Mouse (Mus musculus): ENCODE data around the gene Slc22a23. TPM values are rescaled to one million over a fixed set of nuclear protein-coding genes. Genes with fewer than 3 reads are reported as not detected.

Gene Slc22a23
- polyA plus RNA-seq, 1 experiment from 2014 or later, result 7.8 TPM

GRCm38 (mm10) chr13:34226940-34227339 lies 118.0 kb downstream of the Slc22a23 start:
- H3K27me3 ChIP-seq (ENCODE audit: control insufficient read depth, insufficient read depth, low read length), result no peaks in the 10 kb centered on the region
- H3K9ac ChIP-seq (ENCODE audit: low read length), result no peak overlapping the region
- 23% methylated on average over 1 of the region's 1 CpGs for WGBS
- no peak overlapping the region for H3K4me3 ChIP-seq (ENCODE audit: control insufficient read depth in 1 of 2, insufficient read depth in 1 of 2, low read depth in 1 of 2, low read length in 2 of 2)
- peaks cover 10 to 24% of the 10 kb centered on the region in 2 experiments for H3K4me1 ChIP-seq (ENCODE audit: control insufficient read depth in 2 of 2, insufficient read depth in 2 of 2, low read length in 2 of 2)
- H3K4me2 ChIP-seq (ENCODE audit: low read length), result no peak overlapping the region
- H3K9me3 ChIP-seq (ENCODE audit: control insufficient read depth, low read length), result no peaks in the 10 kb centered on the region
- no peak overlapping the region for H3K27ac ChIP-seq (replicated peaks in 1 of 2; ENCODE audit: control insufficient read depth in 1 of 2, insufficient read depth in 1 of 2, low read depth in 2 of 2, low read length in 2 of 2)
- H3K36me3 ChIP-seq (ENCODE audit: control insufficient read depth, insufficient read depth, low read length), result no peaks in the 10 kb centered on the region
- ATAC-seq (ENCODE audit: insufficient number of reproducible peaks, insufficient read depth, low FRiP score, low read depth), result no peak

GRCm38 (mm10) chr13:34222985-34223384 lies 122.0 kb downstream of the Slc22a23 start:
- peaks cover 3% of the 10 kb centered on the region; the same call in 1 of the 2 replicates for H3K36me3 ChIP-seq (ENCODE audit: control insufficient read depth, insufficient read depth, low read length)
- WGBS, result 6% methylated on average over 7 of the region's 7 CpGs
- no peak overlapping the region for H3K4me3 ChIP-seq (ENCODE audit: control insufficient read depth in 1 of 2, insufficient read depth in 1 of 2, low read depth in 1 of 2, low read length in 2 of 2)
- ATAC-seq (ENCODE audit: insufficient number of reproducible peaks, insufficient read depth, low FRiP score, low read depth), result no peak
- peak overlapping the region; percentile 61 to 73 for H3K27ac ChIP-seq (replicated peaks in 1 of 2; ENCODE audit: control insufficient read depth in 1 of 2, insufficient read depth in 1 of 2, low read depth in 2 of 2, low read length in 2 of 2)
- H3K9me3 ChIP-seq (ENCODE audit: control insufficient read depth, low read length), result no peaks in the 10 kb centered on the region
- no peak overlapping the region for H3K9ac ChIP-seq (ENCODE audit: low read length)
- peaks cover 6 to 24% of the 10 kb centered on the region in 2 experiments for H3K4me1 ChIP-seq (ENCODE audit: control insufficient read depth in 2 of 2, insufficient read depth in 2 of 2, low read length in 2 of 2)
- H3K4me2 ChIP-seq (ENCODE audit: low read length), result peak overlapping the region; percentile 36
- no peaks in the 10 kb centered on the region for H3K27me3 ChIP-seq (ENCODE audit: control insufficient read depth, insufficient read depth, low read length)

- ATAC-seq (ENCODE audit: insufficient number of reproducible peaks, insufficient read depth, low FRiP score, low read depth), result no peak
- H3K4me3 ChIP-seq (ENCODE audit: control insufficient read depth in 1 of 2, insufficient read depth in 1 of 2, low read depth in 1 of 2, low read length in 2 of 2), result no peak overlapping the region
- peaks cover 6 to 18% of the 10 kb centered on the region in 2 experiments for H3K4me1 ChIP-seq (ENCODE audit: control insufficient read depth in 2 of 2, insufficient read depth in 2 of 2, low read length in 2 of 2)
- WGBS, result 16% methylated on average over 3 of the region's 3 CpGs
- H3K27ac ChIP-seq (replicated peaks in 1 of 2; ENCODE audit: control insufficient read depth in 1 of 2, insufficient read depth in 1 of 2, low read depth in 2 of 2, low read length in 2 of 2), result no peak overlapping the region
- no peak overlapping the region for H3K9ac ChIP-seq (ENCODE audit: low read length)
- H3K36me3 ChIP-seq (ENCODE audit: control insufficient read depth, insufficient read depth, low read length), result peaks cover 3% of the 10 kb centered on the region; the same call in 1 of the 2 replicates
- no peak overlapping the region for H3K4me2 ChIP-seq (ENCODE audit: low read length)
- H3K27me3 ChIP-seq (ENCODE audit: control insufficient read depth, insufficient read depth, low read length), result no peaks in the 10 kb centered on the region
- H3K9me3 ChIP-seq (ENCODE audit: control insufficient read depth, low read length), result no peaks in the 10 kb centered on the region
Measured at GRCm38 (mm10) chr13:34219728-34220127, 125.3 kb downstream of the Slc22a23 start.

- Histone ChIP-seq H3K27ac (replicated peaks in 1 of 2; ENCODE audit: control insufficient read depth in 1 of 2, insufficient read depth in 1 of 2, low read depth in 2 of 2, low read length in 2 of 2) (no peak overlapping the region), H3K4me3 (ENCODE audit: control insufficient read depth in 1 of 2, insufficient read depth in 1 of 2, low read depth in 1 of 2, low read length in 2 of 2) (no peak overlapping the region), H3K4me1 (ENCODE audit: control insufficient read depth in 2 of 2, insufficient read depth in 2 of 2, low read length in 2 of 2) (peaks cover 6 to 17% of the 10 kb centered on the region in 2 experiments), H3K27me3 (ENCODE audit: control insufficient read depth, insufficient read depth, low read length) (no peaks in the 10 kb centered on the region), H3K4me2 (ENCODE audit: low read length) (no peak overlapping the region), H3K9ac (ENCODE audit: low read length) (no peak overlapping the region), H3K36me3 (ENCODE audit: control insufficient read depth, insufficient read depth, low read length) (peaks cover 3% of the 10 kb centered on the region; the same call in 1 of the 2 replicates), H3K9me3 (ENCODE audit: control insufficient read depth, low read length) (no peaks in the 10 kb centered on the region)
- no peak for ATAC-seq (ENCODE audit: insufficient number of reproducible peaks, insufficient read depth, low FRiP score, low read depth)
- 92% methylated on average over 3 of the region's 3 CpGs for WGBS
Measured at GRCm38 (mm10) chr13:34218776-34219175, 126.2 kb downstream of the Slc22a23 start.

GRCm38 (mm10) chr13:34214855-34215254 lies 130.1 kb downstream of the Slc22a23 start:
- no peak overlapping the region for H3K9ac ChIP-seq (ENCODE audit: low read length)
- H3K4me3 ChIP-seq (ENCODE audit: control insufficient read depth in 1 of 2, insufficient read depth in 1 of 2, low read depth in 1 of 2, low read length in 2 of 2), result no peak overlapping the region
- 82% methylated on average over 3 of the region's 3 CpGs for WGBS
- no peaks in the 10 kb centered on the region for H3K9me3 ChIP-seq (ENCODE audit: control insufficient read depth, low read length)
- no peak overlapping the region for H3K4me2 ChIP-seq (ENCODE audit: low read length)
- H3K27me3 ChIP-seq (ENCODE audit: control insufficient read depth, insufficient read depth, low read length), result no peaks in the 10 kb centered on the region
- H3K4me1 ChIP-seq (ENCODE audit: control insufficient read depth in 2 of 2, insufficient read depth in 2 of 2, low read length in 2 of 2), result no peaks in the 10 kb centered on the region; a peak in 2 of 4 replicates
- H3K36me3 ChIP-seq (ENCODE audit: control insufficient read depth, insufficient read depth, low read length), result peaks cover 7% of the 10 kb centered on the region; the same call in 1 of the 2 replicates
- H3K27ac ChIP-seq (replicated peaks in 1 of 2; ENCODE audit: control insufficient read depth in 1 of 2, insufficient read depth in 1 of 2, low read depth in 2 of 2, low read length in 2 of 2), result no peak overlapping the region
- ATAC-seq (ENCODE audit: insufficient number of reproducible peaks, insufficient read depth, low FRiP score, low read depth), result no peak

GRCm38 (mm10) chr13:34212735-34213212 lies 132.2 kb downstream of the Slc22a23 start:
- no peak overlapping the region for H3K4me2 ChIP-seq (ENCODE audit: low read length)
- no peak for ATAC-seq (ENCODE audit: insufficient number of reproducible peaks, insufficient read depth, low FRiP score, low read depth)
- H3K27ac ChIP-seq (replicated peaks in 1 of 2; ENCODE audit: control insufficient read depth in 1 of 2, insufficient read depth in 1 of 2, low read depth in 2 of 2, low read length in 2 of 2), result no peak overlapping the region
- no peak overlapping the region for H3K4me3 ChIP-seq (ENCODE audit: control insufficient read depth in 1 of 2, insufficient read depth in 1 of 2, low read depth in 1 of 2, low read length in 2 of 2)
- H3K9ac ChIP-seq (ENCODE audit: low read length), result no peak overlapping the region
- H3K36me3 ChIP-seq (ENCODE audit: control insufficient read depth, insufficient read depth, low read length), result peaks cover 4% of the 10 kb centered on the region; the same call in 1 of the 2 replicates
- no peaks in the 10 kb centered on the region for H3K27me3 ChIP-seq (ENCODE audit: control insufficient read depth, insufficient read depth, low read length)
- no peaks in the 10 kb centered on the region for H3K4me1 ChIP-seq (ENCODE audit: control insufficient read depth in 2 of 2, insufficient read depth in 2 of 2, low read length in 2 of 2)
- no peaks in the 10 kb centered on the region for H3K9me3 ChIP-seq (ENCODE audit: control insufficient read depth, low read length)
- WGBS, result 68% methylated on average over 10 of the region's 10 CpGs

DNA sequence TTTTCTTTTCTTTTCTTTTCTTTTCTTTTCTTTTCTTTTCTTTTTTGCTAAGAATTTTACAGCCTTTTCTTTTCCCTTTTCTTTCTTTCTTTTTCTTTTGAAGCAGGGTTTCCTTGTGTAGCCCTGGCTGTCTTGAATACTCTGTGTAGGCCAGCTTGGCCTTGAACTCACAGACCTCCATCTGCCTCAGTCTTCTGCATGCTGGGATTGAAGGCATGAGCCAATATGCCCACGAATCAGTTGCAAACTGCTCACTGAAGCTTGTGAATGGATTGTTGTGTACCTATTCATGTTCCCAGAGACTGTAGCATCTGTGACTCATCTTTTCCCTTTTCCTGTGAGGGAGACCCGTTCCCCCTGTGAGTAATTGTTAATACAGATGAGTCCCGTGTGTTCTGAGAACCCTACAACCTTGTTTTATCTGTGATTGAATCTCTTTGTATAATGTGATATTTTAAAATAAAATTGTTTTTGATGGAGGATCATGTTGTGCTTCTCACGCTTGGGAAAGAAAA lies 133.7 kb downstream of the Slc22a23 start:
- no peak overlapping the region for H3K4me3 ChIP-seq (ENCODE audit: control insufficient read depth in 1 of 2, insufficient read depth in 1 of 2, low read depth in 1 of 2, low read length in 2 of 2)
- H3K36me3 ChIP-seq (ENCODE audit: control insufficient read depth, insufficient read depth, low read length), result peaks cover 4% of the 10 kb centered on the region; the same call in 1 of the 2 replicates
- H3K9ac ChIP-seq (ENCODE audit: low read length), result no peak overlapping the region
- 59% methylated on average over 4 of the region's 4 CpGs for WGBS
- H3K4me1 ChIP-seq (ENCODE audit: control insufficient read depth in 2 of 2, insufficient read depth in 2 of 2, low read length in 2 of 2), result no peaks in the 10 kb centered on the region
- no peaks in the 10 kb centered on the region for H3K9me3 ChIP-seq (ENCODE audit: control insufficient read depth, low read length)
- no peaks in the 10 kb centered on the region for H3K27me3 ChIP-seq (ENCODE audit: control insufficient read depth, insufficient read depth, low read length)
- no peak for ATAC-seq (ENCODE audit: insufficient number of reproducible peaks, insufficient read depth, low FRiP score, low read depth)
- no peak overlapping the region for H3K27ac ChIP-seq (replicated peaks in 1 of 2; ENCODE audit: control insufficient read depth in 1 of 2, insufficient read depth in 1 of 2, low read depth in 2 of 2, low read length in 2 of 2)
- H3K4me2 ChIP-seq (ENCODE audit: low read length), result no peak overlapping the region
